Mouse (Mus musculus) layer of hippocampus, adult 8-10 months (tissue): ENCODE results near the gene Arl4c. TPM values are rescaled to one million over a fixed set of nuclear protein-coding genes. Genes with fewer than 3 reads are reported as not detected.

Experiments
- DNase-seq, 2 experiments: peaks; one replicate each; pipeline ENCODE4 v3.0.0; 2022; ENCODE audit warnings: low spot score in 2 of 2
- total RNA-seq, 4 experiments: library from RNA; stranded (reverse); gene quantifications; 2 replicates each; pipeline ENCODE4 v1.2.4; 2022

Gene Arl4c
- total RNA-seq, 4 experiments from 2014 or later: 31.3 to 41.3 (median 34.3) TPM

GRCm38 (mm10) chr1:88700961-88701861 is 810 bp downstream of the Arl4c start:
- DNase-seq: no peak

GRCm38 (mm10) chr1:88699856-88700791 is 1.9 kb downstream of the Arl4c start:
- no peak for DNase-seq

- DNase-seq: peak in 1 of 2 experiments; percentile 18
These were observed 2.6 kb downstream of the Arl4c start for GRCm38 (mm10) chr1:88699401-88699800.

- no peak for DNase-seq
These were observed 3.1 kb downstream of the Arl4c start for GRCm38 (mm10) chr1:88698926-88699325.

- no peak for DNase-seq
These were observed 3.9 kb downstream of the Arl4c start for GRCm38 (mm10) chr1:88698131-88698530.

GRCm38 (mm10) chr1:88696408-88696807 is 5.6 kb downstream of the Arl4c start:
- DNase-seq: no peak

- peak in 1 of 2 experiments; percentile 35 for DNase-seq
These were observed 7.7 kb downstream of the Arl4c start for GRCm38 (mm10) chr1:88694353-88694752.

- no peak for DNase-seq
These were observed 9.7 kb downstream of the Arl4c start for GRCm38 (mm10) chr1:88692293-88692827.

- DNase-seq: no peak
These were observed 11.4 kb downstream of the Arl4c start for GRCm38 (mm10) chr1:88690601-88691000.

- no peak for DNase-seq
These were observed 17.3 kb downstream of the Arl4c start for GRCm38 (mm10) chr1:88684765-88685164.

GRCm38 (mm10) chr1:88681596-88681995 is 20.4 kb downstream of the Arl4c start:
- DNase-seq: no peak

GRCm38 (mm10) chr1:88680804-88681203 is 21.2 kb downstream of the Arl4c start:
- no peak for DNase-seq

- DNase-seq: no peak
These were observed 23.7 kb downstream of the Arl4c start for GRCm38 (mm10) chr1:88678231-88678739.

- no peak for DNase-seq
These were observed 31.2 kb downstream of the Arl4c start for GRCm38 (mm10) chr1:88670807-88671206.

- no peak for DNase-seq
These were observed 32.9 kb downstream of the Arl4c start for GRCm38 (mm10) chr1:88668846-88669810.

- DNase-seq: no peak
These were observed 33.7 kb downstream of the Arl4c start for GRCm38 (mm10) chr1:88668353-88668752.

- no peak for DNase-seq
These were observed 37.4 kb downstream of the Arl4c start for GRCm38 (mm10) chr1:88664623-88665022.

- no peak for DNase-seq
These were observed 39.3 kb downstream of the Arl4c start for GRCm38 (mm10) chr1:88662736-88663135.

- DNase-seq: no peak
These were observed 40.8 kb downstream of the Arl4c start for GRCm38 (mm10) chr1:88661209-88661608.

- peak; percentile 45 to 49 for DNase-seq
These were observed 43.6 kb downstream of the Arl4c start for GRCm38 (mm10) chr1:88658290-88658857.
